In genomic region chr8:125662669-125663048, GRCm38 (mm10) we compare ENCODE assay signal across 14 mouse cellular contexts. TPM values are rescaled to one million over a fixed set of nuclear protein-coding genes. Genes with fewer than 3 reads are reported as not detected.
DNase-seq lines count a peak whose midpoint lies in the region; ATAC-seq lines count a peak whose summit lies in the region.
"Had no signal": no experiment of that assay in that cellular context is flagged by ENCODE, and none has a peak within 500 bp of the region (broad histone marks: within the 10 kb centered on the region; RNA-seq: fewer than 3 reads in every experiment).

No protein-coding gene starts in this region.

- no peaks in the 10 kb centered on the region for H3K36me3 ChIP-seq in liver, embryonic 11.5 days (ENCODE audit: control insufficient read depth, insufficient read depth, low read length)
- H3K36me3 ChIP-seq: limb, embryonic 15.5 days had no signal

- no peaks in the 10 kb centered on the region for H3K27me3 ChIP-seq in liver, embryonic 11.5 days (replicated peaks; ENCODE audit: control insufficient read depth, insufficient read depth, low read length)
- H3K27me3 ChIP-seq: limb, embryonic 15.5 days had no signal

- H3K4me1 ChIP-seq in liver, embryonic 11.5 days (replicated peaks; ENCODE audit: control insufficient read depth, insufficient read depth, low read length): no peaks in the 10 kb centered on the region

- ATAC-seq in liver, embryonic 11.5 days (replicated peaks; ENCODE audit: low FRiP score): no peak
- ATAC-seq: forebrain, postnatal 0 days; lung, postnatal 0 days had no signal

- no peak overlapping the region for H3K9ac ChIP-seq in liver, embryonic 11.5 days (ENCODE audit: low read depth, low read length)
- H3K9ac ChIP-seq: forebrain, postnatal 0 days; limb, embryonic 15.5 days had no signal

- peak; percentile 96 for DNase-seq in heart, adult 11 months
- no peak for DNase-seq in heart, adult 8-10 months (ENCODE audit: low spot score)
- peak; percentile 42 for DNase-seq in brain, adult 2 months (ENCODE audit: low read depth, low spot score)
- peak; percentile 26 to 39 for DNase-seq in gastrocnemius, postnatal 36 days
- peak; percentile 43 to 44 for DNase-seq in heart, postnatal 36 days
- no peak for DNase-seq in kidney, postnatal 4 days
- DNase-seq in liver, embryonic 11.5 days (ENCODE audit: low spot score): no peak
- DNase-seq: adrenal gland, postnatal 10 days; forebrain, postnatal 0 days; layer of hippocampus, postnatal 36 days; thymus, postnatal 36 days had no signal

- no peaks in the 10 kb centered on the region for H3K9me3 ChIP-seq in liver, embryonic 11.5 days (ENCODE audit: control insufficient read depth, low read length)
- H3K9me3 ChIP-seq: limb, embryonic 15.5 days had no signal

- WGBS in liver, embryonic 11.5 days: 71% methylated on average over 6 of the region's 6 CpGs

- H3K27ac ChIP-seq in liver, embryonic 11.5 days (ENCODE audit: low read depth, low read length): no peak overlapping the region
- H3K27ac ChIP-seq: kidney, postnatal 0 days; limb, embryonic 15.5 days had no signal

- intact Hi-C loops in gastrocnemius, postnatal 36 days (cut with DNase I): no loop called here
- intact Hi-C loops in heart, postnatal 36 days (cut with DNase I): loop anchor here (10.0 kb wide), 1 partner anchor 88 kb away; no protein-coding TSS in a partner anchor

- H3K4me2 ChIP-seq in liver, embryonic 11.5 days: no peak overlapping the region
- H3K4me2 ChIP-seq: limb, embryonic 15.5 days had no signal

- no peak overlapping the region for H3K4me3 ChIP-seq in liver, embryonic 11.5 days (ENCODE audit: low read depth, low read length)
- H3K4me3 ChIP-seq: limb, embryonic 15.5 days had no signal

RNA-seq across cellular contexts. Expression of gene Map10, which starts 7.0 kb away (rescaled TPM):
- total RNA-seq in heart, adult 8-10 months (2022): 1 to 10 TPM; 4.9 to 7.0 (median 6.4) TPM
- 1 to 10 TPM; 1.9 to 2.3 TPM for total RNA-seq in gastrocnemius, postnatal 36 days (2021)
- 1 to 10 TPM; 6.3 to 7.4 TPM for total RNA-seq in heart, postnatal 36 days (2021)
- 2.6 and 3.3 TPM in 2 replicates for polyA plus RNA-seq in liver, embryonic 11.5 days (2014; fragmentation: Nextera tagmentation; extraction: Ambion mirVana)

Comparison
In these comparisons a context has a peak if more than half of its experiments do, and no peak if none do; other contexts are left out.
1. DNase-seq: peak in heart, adult 11 months (single experiment), brain, adult 2 months (single experiment), gastrocnemius, postnatal 36 days (2 of 2) and heart, postnatal 36 days (2 of 2); none in heart, adult 8-10 months (single experiment), kidney, postnatal 4 days (0 of 2) and liver, embryonic 11.5 days (single experiment).